Mouse (Mus musculus) ES-Bruce4 (cell line): ENCODE measurements around the gene Ube4b.

Source experiments
- CTCF ChIP-seq: IDR thresholded peaks from one replicate; pipeline ENCODE4 v1.8.1; 2011; ENCODE audit warnings: low read depth, low read length
- EP300 ChIP-seq: IDR thresholded peaks from 2 replicates; pipeline ENCODE4 v1.6.1; 2011; ENCODE audit warnings: low read depth, low read length; ENCODE audit not compliant: insufficient read depth
- POLR2A ChIP-seq: IDR thresholded peaks from one replicate; pipeline ENCODE4 v1.8.1; 2011; ENCODE audit warnings: low read length; ENCODE audit not compliant: insufficient read depth

DNA sequence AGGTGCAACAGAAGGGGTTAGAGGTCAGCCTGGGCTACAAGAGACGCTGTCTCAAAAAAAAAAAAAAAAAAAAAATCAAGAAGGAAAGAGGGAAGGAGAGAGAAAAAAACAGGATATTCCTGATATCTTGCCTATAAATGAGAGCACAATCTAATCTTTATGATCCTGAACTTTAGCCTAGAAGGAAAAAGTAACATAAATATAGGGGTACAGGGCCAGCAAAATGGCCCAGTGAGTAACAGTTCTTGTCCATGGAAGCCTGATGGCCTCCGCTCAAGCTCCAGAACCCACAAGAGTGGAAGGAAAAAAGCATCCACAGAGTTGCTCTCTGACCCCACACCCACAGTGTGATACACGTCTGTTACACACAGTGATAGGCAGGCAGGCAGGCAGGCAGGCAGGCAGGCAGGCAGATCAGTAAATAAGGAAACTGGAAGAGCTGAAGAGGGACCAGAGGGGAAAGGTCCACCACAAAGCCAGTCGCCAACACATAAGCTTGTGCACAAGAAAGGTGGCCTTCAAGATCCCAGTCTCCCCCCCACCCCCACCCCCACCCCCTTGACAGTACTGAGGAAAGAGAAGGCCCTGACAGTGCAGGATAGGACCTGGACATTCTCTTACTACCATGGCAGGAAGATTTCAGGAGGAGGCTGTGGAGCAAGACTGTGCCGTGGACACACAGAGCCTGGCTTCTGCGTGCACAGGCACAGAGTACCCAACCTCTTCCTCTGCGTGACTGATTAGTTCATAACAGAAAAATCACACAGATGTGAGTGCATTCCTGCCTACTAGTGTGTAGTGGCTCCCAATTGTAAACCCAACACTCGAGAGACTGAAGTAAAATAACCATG is 140.0 kb downstream of the Ube4b start:
- TF ChIP-seq CTCF (no peak), EP300 (no peak), POLR2A (no peak)
